Mouse (Mus musculus) frontal cortex, postnatal 36 days (tissue): ENCODE results near the gene Hoxd11.

Experiments used
- DNase-seq, 2 experiments: peaks; one replicate each; pipeline ENCODE4 v3.0.0; 2022; ENCODE audit warnings: low spot score in 2 of 2

Hoxd11 gene

DNA sequence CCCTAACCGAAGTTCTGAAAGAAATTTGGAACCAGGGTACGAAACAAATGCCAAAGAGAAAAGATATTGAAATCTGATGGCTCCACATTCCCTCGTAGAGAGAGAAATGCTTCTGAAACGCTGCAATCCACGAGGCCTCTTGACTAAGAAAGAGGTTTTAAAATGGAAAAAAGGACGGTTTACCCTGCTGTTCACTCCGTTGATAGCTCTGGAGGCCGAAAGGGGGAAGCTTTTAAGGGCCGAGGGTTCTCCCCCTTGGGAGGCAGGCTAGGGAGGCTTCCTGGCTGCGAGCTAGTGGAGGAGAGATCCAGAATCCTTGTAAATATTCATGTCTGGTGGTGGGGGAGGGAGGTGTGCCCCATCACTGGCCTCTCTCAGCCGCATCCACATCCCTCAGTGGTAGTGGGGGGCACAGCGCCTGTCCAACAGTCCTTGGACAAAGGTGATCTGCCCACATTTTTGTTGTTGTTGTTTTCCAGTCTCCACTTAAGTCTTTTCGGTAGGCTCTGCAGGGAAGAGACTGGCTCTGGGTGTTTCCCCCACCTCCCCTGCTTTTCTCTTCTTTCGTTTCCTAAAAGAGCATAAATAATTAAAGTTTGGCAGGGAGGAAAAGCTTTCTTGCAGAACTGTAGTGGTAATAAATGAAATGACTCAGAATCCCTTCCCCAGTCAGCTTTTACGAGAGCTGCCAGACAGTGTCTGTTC, at the start of gene Hoxd11:
TSS of gene Hoxd11 (plus strand) at position 667 of the 705 bp plus-strand sequence.
- no peak for DNase-seq

DNA sequence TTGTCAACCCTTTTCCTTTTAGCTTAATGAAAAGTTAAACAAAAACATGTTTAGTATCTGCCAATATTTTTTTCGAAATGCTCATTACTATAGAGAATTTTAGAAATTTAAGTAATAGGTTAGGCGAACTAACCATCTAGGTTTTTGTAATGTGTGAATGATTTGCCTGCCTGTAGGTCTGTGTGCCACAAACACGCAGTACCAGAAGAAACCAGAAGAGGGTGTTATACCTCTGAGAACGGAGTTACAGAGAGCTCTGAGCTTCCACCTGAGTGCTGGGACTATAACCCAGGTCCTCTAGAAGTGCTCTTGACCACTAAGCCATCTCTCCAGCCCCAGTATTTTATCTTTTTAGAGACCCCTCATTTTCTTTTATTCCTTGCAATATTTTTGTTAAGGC, 43.9 kb upstream of the Hoxd11 start:
- DNase-seq = no peak

DNA sequence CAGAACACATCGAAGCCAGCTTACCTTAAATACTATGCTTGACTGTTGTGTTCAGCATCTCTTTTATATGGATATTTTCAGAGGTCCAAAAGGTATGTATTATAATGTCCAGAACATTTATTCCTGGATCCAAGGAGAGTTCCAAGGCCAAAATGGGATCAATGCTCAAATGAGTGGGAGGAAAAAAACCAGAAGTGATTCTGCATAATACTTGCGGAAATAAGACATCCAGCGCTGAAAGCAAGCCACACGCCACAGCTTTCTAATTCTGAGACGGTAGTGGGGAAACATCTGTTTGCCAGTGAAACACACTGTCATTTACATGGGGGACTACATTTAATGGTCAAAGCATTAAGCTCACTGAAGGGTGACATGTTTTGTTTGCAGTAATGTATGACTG, 36.9 kb upstream of the Hoxd11 start:
- no peak for DNase-seq

DNA sequence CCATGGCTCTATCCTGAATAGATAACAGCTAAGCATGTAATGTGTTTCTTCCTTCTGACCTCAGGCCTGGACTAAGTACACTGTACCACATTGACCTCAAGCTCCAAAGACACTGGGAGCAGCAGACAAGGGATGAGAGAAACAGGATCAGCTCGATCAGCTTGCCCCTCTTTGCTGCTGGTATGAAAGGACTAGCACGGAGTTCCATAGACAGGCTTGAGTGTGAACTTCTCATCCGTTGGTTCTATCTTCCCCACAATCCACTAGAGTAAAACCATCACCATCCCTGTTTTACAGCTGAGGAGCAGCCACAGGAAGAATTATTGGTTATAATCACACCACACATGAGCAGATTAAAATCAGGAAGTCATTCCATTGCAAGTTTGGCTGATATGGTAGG, 33.7 kb upstream of the Hoxd11 start:
- DNase-seq = no peak

DNA sequence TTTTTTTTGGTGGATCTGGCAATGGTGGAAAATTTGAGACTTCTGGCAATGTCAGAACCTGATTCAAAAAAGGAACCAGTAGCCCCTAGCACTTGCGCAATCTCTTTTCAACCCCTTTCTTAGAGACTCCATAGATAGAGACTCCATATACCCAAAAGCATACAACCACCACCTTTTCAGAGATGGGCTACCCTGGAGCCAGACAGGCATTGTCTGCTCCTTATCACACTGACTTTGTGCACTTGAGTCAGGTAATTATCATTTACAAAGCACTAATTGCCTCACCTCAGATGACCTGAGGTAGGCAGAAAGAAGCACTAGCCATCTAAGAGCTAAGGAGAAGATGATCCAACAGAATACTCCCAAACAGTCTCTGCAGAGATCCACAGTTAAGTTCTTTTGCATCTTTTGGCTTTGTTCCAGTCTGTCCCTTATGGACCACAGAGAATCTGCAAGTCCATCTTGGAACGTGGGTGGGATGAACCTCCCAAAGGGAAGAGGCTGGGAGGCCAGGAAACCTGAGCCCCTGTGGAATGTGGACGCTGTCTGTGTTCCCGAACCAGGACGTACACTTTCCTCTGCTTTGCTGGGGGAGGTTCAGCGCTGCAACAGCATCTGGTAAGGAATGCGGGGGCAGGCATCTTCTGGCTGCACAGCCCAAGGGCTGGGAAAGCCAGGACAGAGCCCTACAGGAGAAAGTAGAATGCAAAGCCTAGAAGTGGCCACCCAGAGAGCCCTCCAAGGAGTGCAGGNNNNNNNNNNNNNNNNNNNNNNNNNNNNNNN, 32.1 kb upstream of the Hoxd11 start:
- no peak for DNase-seq

DNA sequence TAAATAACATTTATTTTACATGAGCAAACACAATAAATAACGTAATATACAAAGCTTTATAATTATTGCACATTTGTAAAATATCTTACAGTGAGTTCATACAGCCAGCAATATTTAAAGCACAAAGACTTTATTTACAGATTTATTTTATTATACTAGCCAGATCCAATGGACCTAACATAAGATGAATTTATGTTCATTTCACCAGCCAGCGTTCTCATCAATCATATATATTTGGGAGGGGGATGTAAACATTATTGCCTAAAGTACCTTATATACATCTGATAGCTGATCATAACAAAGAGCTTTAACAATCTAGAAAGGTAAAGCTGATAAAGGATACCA, 26.4 kb upstream of the Hoxd11 start:
- DNase-seq = no peak

DNA sequence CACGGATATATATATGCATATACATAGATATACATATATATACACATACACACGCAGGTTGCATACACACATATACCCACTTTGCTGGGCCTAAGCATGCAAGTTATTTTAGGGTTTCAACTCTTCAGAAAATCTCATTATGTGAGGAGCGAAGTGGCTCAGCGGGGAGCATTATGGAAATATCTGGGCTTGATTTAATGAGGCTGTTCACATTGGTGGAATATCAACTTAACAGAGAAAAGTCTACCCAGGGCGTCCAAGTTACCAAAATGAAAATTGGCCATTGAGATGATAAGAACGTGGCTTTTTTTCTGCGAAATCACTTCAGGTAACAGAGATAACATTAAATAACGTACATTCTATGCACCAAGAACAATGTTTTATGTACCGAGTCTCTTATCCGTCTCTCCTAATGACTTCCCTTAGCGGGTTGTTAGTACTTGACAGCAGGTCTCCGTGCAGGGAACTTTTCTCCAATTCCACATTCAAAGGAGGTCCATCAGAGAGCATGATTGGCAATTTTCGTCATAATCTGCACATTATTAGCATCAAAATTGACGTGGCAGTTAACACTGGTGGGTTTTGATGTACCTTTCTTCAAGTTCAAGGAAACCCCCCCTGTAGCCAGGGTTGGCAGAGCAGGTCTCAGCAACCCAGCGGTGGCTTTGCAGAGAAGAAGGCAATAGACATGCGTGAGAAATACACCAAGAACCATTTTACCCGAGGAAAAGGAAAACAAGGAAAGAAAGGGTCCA, 25.4 kb upstream of the Hoxd11 start:
- no peak for DNase-seq

DNA sequence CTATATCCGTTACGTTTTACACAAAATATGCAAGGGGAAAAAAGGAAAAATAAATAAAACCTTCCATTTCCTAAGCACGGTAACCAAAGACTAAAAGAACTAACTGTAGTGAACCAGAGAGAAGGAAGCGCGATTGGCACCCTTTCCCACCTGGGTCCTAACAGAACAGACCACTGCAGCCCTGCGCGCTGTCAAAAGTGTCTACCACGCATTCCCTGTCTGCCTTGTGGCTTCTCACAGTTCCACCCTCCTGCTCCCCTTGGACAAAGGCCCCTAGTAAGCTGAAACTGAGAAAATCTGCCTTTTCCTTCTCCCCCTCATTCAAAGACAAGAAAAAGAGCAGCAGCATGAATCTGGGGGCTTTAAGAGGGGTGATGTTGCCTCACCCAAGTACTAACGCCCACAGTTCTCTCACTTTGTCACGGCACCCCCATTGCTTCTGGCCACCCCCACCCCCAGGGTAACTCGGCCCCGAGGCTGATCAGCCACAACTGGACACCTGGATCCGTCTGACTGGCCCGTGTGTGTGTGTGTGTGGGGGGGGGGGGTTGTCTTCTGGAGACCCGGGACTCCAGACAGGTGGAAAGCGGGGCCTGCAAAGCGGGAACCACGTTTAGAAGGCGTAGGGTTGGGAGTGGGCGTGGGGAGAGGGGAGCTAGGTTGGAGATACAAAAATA, 24.5 kb upstream of the Hoxd11 start:
- DNase-seq = no peak

DNA sequence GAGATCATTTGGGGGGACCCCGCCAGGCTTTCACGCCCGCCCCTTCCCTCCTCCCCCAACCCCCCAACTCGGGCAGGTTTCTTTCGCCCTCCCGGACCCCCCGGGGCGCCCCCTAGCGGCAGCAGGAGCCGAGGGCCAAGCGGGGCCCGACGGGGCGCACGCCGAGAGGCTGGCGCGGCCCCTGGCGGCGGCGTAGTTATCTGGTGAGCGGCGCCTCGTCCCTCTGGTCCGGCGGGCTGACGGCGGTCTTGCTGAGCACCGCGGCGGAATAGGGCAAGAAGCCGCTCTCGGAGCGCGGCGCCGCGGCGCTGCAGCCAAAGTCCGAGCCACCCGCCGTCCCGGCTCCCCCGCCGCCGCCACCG, 24.0 kb upstream of the Hoxd11 start:
- no peak for DNase-seq

DNA sequence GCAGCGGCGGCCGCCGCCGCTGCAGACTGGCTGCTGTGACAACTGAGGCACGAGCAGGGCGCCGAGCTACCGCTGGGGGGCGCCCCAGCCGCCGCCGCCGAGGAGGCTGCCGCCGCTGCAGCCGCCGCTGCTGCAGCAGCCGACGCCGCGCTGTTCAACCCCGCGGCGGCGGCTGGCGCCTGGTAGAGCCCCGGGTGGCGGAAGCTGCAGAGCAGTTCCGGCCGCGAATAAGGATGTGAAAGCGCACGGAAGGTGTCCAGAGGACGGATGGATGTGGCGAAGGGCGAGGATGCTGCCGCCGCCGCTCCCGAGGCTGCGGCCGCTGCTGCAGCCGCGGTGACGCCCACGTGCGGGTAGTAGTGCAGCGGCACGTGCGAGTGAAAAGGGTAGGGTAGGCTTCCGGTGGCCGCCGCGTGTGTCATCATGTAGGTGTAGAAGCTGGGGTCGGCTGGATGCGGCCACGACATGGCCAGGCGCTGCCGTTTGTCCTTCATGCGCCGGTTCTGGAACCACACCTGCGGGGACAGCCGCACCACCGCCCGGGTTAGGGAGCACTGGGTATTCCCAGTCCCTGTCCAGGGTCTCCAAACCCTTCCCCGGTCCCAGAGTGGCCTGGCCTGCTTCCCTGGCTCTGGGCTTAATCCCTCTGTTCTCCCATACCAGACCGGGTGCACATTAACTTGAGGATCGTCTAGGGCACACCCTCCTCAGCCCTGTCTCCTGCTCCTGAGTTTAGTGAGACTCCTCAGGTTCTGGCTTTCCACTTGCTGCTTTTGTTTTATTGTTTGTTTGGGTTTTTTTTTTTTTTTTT, 23.3 kb upstream of the Hoxd11 start:
- no peak for DNase-seq

DNA sequence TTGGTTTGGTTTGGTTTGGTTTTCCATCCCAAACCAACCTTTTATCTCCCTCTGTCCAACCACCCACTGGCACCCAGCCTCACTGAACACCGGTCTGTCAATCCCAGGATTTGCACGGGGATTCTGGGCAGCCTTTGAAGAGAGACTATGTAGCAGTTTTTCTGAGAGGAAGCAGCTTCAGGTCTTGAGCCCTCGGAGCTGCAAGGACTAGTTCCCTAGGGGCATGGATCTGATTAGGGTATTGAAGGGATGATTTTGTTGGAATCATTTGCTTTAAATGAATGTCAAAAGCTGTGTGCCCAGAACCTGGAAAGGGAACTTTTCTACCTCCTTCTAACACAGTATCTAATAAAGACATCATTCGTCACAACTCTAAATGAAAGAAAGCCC, 22.7 kb upstream of the Hoxd11 start:
- no peak for DNase-seq

DNA sequence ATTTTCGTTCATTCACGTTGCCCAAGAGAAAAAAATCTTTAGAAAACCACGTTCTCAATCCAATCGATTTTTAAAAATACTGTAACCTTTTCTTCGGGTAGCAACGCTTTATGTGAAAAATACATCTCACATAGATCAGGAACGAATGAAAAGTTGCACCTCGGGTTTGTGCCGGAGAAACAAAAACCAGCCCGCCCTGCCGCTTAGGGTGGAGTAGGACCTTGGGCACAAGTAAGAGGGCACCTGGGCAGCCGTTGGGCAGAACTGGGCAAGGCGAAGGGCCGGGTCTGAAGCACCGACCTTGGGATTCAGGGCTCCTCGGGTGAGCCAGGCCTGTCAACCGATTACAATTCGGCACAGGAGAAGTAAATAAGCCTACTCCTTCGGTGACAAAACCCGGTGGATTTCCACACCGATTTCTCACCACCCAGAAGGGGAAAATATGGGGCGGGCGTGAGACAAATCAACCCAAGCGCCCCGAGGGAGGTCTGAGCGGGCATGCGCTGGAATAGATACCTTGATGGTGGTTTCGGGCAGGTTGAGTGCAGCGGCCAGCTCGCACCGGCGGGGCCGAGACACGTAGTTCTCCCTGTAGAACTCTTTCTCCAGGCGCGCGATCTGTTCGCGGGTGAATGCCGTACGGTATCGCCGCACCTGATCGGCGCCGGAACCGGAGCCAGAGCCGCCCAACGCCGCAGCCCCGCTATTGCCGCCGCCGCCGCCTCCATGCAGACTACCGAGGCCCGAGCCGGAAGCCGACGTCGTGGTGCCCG, 21.9 kb upstream of the Hoxd11 start:
- DNase-seq = no peak

DNA sequence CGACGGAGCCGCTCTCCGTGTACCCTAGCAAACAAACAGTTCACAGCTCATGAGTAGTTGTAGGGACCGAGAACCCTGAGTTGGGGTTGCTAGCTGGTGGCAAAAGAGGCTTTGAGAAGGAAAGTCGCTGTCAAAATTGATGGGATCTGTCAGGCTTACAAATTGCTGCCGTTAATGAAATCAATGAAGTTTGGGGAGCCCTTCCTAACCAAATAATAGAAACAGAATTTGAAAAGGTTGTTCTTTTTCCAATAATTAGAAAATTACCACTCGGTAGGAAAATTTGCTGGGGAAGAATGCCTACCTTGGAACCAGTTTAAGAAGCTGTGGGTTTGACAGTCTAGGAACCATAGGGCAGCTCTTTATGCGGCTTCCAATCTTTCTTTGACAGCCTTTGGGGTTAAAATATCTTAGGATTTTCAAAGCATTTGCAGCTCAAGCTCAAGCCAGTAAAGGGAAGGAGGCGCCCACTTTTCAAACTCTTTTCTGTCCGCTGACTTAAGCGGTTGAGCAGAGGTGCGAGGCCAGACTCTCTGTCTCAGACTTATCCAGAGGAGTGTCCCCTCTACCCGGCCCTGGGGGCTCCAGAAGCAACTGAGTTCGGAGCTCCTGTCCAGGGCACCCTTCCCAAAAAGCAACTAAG, 21.2 kb upstream of the Hoxd11 start:
- DNase-seq = no peak

DNA sequence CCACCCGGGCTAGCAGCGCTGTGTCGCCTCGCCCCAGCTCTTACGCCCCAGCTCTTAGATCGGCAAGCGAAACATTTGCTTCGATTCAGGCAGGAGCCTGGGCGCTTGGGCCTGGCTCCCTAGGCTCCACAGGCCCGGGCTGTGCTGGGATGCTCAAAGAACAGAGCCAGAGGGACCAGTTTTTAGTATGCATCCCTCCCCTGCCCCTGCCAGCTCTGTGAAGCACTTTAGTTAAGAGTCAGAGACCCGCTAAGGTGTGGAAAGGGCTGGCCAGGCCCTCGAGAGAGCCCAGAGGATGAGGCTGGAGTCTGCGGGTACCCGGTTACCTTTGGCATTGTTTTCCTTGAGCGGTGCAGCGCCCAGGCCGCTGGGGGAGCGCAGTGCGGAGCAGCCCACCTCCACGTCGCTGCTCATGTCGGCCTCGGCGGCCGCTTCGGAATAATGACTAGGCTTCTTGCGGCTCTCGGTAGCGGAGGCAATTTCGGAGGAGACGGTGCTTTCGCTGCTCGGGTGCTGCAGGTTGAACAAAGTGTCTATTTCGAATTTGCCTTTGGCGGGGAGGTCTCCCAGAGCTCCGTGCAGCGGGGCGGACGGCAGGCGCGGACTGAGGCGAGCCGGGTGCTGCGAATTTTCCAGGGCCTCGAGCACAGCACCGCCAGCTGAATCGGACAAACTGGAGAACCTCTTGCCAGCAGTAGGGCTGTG, 20.5 kb upstream of the Hoxd11 start:
- no peak for DNase-seq

DNA sequence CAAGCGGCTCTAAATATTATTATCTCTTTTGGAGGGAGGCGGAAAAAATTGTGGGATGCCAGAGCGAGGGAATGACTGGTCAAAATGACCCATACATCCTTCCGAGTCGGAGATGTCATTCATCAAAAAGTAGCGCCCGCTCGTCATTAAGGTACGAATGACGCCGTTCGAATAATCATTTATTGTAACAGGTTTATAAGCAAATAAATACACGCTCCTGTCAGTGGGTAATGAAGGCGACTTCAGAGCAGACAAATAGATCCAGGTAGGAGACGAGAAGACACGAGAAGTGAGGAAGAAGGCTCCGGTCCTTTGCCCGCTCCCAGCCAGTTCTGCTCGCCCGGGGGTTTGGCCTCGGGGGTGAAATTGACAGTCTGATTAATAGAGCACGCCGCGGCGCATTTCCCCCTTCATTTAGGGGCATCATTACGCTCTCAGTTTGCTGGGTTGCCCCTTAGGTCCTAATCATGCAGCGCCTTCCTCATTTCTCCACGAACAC, 19.8 kb upstream of the Hoxd11 start, which contains the start of gene Evx2:
TSS of gene Evx2 (minus strand) at position 51 of the 499 bp plus-strand sequence.
- no peak for DNase-seq

DNA sequence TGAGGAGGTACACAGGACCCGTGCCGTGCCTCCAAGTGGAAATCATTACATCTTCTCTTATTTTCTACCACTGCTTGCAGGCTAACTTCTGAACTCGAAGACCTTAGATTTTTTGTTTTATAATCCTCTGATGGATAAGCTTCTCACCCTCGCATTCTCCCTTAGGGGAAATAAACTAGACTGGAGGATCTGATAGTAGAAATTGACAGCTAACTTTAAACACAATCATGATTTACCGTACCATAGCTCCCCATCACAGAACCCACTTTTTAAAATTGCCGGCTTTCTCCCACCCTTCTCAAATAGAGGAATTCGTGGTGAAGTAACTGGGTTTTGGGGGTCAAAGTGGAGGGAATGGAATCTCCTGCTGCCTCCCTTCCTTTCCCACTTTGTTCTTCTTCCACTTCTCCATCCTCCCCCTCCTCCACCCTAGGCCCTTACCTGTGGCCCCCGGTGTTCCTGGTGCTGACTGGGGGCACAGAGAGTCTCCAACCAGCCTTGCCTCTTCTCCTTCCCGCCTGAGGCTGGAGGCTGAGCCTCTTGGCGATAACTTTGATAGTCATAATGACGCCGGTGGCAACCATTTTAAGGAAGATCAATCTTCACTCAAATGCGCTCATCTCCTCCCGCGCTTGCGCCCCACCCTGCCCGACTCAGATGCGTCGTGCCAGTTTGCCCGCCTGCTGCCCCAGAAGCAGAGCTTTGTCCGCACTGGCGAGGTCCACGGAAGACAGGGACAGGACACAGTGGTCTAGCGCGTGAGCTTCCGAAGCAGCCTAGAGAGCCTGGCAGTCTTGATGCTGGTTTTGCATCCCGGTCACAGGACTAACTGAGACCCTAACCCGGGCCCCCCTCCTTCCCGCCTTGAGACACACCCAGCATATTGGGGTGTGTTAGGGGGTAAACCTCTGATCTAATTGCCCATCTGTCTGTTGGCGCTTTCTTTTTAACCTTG, 18.7 kb upstream of the Hoxd11 start:
- no peak for DNase-seq

DNA sequence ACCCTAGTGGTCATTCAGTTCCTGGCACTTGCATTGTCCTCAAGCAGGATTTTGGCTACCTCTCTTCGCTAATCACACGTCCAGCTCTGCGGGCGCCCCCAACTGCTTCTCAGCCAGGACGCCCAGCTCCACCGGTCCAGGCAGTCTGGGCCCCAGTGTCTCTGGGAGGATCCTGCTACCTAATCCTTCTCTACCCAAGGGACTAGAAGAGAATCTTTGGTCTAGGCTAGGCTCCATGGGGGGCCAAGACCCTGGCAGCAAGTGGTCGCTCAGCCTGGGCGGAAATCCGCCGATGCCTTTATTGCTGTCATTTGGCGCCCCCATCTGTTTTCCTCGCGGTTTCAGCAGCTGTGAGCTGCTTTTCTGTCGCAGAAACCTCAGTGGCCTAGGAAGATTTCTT, 17.7 kb upstream of the Hoxd11 start:
- no peak for DNase-seq

DNA sequence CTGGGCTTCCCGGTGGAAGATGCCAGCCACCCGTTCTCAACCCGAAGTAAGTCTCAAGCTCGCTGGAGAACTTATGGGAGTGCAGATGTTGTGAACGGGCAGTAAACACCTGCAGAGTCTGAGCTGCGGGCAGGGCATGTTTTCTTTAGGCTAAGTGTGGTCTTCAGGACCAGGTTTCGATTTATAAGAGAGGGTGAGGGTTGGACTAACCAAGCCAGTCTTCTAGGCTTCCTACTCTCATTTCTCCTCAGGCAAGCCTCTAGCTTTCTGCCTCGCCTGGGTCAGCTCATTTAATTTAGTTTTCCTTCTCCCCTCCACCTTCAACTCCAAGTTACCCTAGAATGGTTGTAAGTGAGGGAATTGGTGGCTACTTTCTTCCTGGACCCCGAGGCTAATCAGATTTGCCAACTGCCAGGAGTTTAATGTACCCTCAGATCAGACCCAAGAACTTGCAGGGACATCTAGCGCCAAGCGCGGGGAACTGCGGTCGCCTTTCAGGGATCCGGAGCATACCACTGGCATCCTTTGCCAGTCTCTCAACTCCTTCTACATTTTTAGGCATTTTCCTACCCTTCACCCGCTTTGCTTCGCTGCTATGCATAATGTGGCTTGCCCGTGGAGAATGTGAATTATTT, 15.9 kb upstream of the Hoxd11 start:
- DNase-seq = peak in 1 of 2 experiments; percentile 69
